Mouse (Mus musculus): ENCODE measurements around the gene Tmem130.

Tmem130 gene

GRCm38 (mm10) chr5:144729216-144729615 is 32.4 kb downstream of the Tmem130 start:
- DNase-seq: no peak

DNA sequence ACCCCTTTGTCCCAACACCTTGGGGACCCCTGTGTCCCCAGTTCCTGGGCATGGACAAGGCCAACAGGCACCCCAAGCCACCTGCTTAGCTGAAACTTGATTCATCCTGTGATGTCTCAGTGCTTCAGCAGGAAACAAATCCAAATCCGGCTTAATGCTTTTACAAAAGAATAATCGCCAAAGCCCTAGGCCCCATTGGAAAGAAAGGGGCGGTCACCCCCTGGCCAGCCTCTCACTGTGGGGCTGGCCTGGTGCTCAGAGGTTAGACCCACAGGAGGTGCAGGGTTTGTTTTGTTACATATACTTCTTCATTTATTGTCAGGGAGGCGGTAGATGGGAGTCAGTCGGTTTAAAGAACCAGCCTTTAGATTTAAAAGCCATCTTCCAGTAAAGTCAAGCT is 33.4 kb downstream of the Tmem130 start:
- DNase-seq: no peak

DNA sequence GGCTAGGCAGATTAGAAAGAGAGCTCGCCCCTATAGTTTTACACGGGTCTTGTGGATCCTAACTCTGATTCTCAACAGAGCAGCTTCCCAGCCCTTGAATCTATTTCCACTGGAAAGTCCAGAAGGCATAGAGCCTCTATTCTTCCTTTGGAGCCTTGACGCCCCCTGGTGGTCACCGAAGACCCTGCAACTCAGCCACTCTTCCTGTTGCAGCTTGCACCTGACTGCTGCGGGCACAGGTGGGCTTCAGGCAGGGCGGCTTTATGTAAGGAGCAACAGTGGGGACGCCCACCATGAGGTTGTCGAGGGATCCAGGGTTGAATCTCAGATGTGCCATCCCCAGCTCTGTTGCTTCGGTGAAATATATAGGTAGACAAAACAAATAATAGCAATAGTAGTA is 34.5 kb downstream of the Tmem130 start:
- peak; percentile 70 for DNase-seq

DNA sequence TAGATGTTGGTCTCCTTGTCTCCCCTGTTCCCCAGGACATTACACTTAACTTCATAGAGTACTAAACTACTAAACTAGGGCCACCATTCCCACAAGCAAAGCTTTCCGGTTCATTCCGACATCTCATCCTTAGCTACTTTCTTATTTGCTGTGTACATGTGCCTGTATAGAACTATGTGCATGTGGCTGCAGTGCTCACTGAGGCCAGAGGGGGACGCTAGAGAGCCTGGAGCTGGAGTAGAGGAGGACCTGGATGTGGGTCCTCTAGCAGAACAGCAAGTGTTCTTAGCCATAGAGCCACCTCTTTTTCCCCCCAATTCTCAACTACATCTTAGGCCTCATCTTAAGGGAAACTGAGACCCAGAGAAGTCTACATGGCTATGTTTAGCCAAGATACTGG is 36.1 kb downstream of the Tmem130 start:
- DNase-seq: no peak

- DNase-seq: no peak
Observed at GRCm38 (mm10) chr5:144724926-144725325, 36.7 kb downstream of the Tmem130 start.

DNA sequence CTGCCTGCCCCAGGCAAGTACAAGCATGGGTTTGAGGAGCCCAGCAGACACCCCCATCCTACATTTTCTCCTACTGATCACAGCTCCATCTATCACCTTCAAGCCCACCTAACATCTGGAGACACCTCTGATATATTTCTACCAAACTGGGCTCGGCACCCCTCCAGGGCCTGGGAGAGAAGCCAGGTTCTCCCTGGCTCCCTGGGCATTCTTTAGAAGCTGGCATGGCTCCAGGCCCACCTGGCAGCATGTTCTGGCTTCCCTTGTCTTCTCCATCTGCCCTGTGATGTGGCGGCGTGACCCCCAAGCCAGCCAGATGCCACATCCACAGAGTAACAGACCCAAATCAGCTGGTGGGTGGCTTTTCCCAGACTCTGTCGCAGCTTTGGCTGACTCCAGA is 41.3 kb downstream of the Tmem130 start:
- no peak for DNase-seq

GRCm38 (mm10) chr5:144719781-144720180 is 41.8 kb downstream of the Tmem130 start:
- DNase-seq: no peak

DNA sequence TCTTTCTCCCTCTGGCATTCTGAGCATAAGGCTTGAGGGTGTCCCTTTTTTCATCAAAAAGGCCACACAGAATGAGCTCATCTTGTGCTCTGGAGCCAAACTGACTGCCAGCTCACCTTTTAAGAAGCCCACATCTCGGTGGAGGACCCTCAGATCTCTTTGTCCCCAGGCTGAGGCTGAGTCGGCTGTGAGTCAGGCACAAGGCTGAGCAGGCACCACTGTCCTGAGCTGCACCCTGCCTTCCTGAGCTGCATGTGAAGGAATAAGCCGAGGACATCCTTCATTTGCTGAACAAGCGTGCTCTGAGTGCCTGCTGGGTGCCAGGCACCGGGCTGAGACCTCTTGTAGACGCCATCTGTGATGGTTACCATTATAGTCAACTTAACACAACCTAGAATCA is 44.4 kb downstream of the Tmem130 start:
- DNase-seq: no peak

- no peak for DNase-seq
Observed at GRCm38 (mm10) chr5:144713371-144713770, 48.2 kb downstream of the Tmem130 start.

GRCm38 (mm10) chr5:144707603-144708002 is 54.0 kb downstream of the Tmem130 start:
- no peak for DNase-seq

DNA sequence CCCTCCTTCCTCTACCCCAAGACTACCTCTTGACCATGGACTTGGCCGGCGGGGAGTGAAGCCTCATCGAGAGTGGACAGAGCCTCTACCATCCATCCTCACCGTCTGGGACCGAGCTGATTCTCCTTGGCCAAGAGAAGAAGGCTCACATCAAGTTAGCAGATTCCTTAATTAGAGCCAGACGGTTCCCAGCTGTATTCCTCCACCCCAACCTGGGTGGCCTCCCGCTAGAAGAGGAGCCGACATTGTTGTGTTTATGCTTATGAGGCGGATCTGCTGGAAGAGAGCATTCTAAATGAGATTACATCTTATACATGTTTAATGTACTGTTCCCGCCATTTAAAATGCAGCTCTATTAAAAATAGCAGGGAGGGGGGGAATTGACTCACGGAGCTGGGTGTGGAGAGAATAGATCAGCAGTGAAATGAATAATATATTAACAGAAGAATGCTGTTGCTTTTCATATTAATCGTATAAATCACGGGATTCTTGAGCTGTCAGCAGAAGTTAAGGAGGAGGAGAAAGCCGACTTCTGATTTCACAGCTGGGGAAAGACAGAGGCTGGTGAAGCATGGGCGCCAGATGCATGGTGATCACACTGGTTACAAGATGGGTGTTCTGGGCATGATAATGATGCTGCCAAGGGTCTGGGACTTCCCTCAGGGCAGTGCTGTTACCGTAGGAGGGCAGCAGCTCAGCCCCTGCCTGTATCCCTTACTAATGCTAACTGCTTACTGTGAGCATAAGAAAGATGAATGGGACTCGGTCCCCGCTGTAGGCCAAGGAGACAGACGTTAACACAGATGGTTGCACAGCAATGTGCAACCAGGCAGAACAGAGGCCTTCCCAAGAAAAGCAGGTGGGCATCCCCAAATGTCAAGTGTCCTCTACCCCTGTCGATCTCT is 57.9 kb downstream of the Tmem130 start:
- no peak for DNase-seq

DNA sequence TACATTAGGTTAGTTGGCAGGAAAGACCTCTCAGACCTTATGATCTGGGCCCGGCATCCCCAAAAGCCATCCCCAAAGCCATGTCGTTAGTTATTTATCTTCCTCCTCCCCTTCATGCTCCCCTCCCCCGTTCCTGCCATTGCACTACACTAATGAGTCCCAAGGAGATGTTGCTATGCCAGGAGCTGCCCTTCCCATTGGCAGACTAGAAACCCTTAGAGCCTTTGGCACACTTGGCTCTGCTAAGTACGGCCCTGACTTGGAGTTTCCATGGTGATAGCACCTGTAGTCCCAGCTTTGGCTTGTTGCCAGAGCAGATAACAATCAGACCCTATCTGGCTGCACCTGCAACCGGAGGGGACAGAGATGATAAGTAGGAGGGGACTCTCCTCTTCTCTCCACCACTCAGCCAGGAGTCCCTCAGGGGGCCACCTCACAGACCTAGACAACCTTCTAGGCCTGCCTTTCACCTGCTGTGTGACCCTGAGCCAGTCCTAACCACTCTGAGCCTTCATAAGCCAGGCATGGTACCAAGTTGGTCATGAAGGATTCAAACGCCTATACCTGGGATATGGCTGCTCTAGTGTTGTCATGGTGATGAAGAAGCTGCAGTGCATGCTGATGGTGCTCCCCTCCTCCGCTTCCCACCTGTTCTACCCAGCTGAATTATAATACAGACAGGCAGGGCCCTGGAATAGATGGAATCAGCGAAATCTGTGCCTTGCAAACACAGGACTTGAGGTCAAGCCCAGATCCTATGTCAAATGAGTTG is 66.1 kb downstream of the Tmem130 start:
- DNase-seq: no peak

GRCm38 (mm10) chr5:144694161-144694560 is 67.5 kb downstream of the Tmem130 start:
- no peak for DNase-seq

GRCm38 (mm10) chr5:144691421-144691820 is 70.2 kb downstream of the Tmem130 start:
- no peak for DNase-seq

DNA sequence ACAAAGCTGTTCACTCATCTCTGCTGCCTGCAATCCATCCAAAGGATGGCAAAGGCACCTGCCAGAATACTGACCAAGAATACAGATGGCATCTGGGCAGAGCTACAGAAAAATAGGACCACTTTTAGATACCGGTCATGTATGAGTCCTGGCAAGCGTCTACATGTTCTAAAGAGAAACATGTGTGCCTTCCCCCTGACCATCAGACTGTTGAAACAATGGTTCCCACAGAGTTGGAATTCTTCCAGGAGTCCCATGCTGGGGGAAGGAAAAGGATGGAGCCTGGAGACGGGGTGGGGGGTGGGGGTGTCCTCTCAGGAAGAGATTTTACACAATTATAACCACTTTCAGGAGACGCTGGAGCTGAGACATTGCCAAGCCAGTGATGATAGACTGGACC is 73.2 kb downstream of the Tmem130 start:
- peak; percentile 26 for DNase-seq
